Mouse (Mus musculus): ENCODE results near the gene Nrxn1.

The Nrxn1 gene

DNA sequence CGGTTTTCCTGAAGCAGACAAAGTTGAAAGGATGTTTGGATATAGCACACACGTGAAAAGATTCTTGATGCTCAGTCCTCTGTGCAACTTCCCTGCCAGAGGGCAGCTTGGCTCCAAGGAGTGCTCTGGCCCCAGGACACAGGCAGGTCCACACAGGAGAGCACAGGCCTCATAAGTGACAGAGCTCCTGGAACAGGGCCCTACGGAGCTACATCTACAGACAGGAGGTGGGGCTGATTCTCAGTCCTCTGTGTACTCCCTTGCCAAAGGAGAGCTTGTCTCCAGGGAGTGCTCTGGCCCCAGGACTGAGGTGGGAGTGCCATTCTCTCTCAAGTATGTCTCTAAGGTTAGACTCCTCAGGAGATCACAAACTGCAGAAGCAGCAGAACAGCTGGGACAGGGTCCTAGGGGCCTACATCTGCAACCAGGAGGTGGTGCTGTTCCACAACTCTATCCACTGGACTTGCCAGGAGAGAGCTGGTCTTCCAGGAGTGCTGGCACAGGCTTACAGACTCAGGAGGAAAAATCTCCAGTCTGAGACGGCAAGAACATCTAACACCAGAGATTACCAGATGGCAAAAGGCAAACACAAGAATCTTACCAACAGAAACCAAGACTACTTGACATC is 129.9 kb downstream of the Nrxn1 start:
- DNase-seq (ENCODE audit: low spot score) = no peak

DNA sequence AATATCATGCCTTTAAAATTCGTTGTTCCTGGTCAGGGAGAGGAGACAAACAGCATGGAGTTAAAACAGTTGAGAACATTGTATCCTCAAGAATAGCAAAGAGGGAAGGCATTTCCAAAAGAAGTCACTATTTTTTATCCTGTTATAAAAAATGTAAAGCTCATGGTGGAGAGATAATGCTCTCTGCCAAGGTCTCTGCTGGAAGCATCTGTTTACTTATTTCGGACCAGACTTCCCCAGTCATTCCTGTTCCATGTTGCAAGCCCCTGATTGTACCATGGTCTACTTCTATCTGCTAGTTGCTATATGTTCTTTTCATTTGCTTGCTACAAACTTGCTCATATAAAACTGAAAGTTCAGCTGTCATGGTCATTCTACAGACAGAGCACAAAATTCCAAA is 137.7 kb downstream of the Nrxn1 start:
- DNase-seq (ENCODE audit: low spot score) = no peak

DNA sequence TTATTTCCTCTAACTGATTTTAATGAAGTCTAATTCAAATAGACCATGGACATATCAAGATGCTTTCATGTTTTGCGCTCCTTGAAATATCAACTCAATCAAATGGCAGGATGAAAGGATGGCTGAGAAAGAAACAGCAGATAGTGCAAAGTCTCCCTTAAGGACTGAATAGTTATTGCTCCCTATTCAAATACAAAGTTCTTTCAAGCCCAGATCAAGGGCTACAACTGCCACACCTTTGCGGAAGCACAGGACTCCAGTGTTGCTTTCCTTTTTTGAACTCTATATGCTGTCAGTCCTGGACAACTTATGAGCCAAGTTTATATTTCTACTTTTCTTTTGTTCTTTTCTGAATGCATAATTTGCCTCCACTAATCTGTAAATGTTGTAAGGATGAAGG is 157.9 kb downstream of the Nrxn1 start:
- no peak for DNase-seq (ENCODE audit: low spot score)

DNA sequence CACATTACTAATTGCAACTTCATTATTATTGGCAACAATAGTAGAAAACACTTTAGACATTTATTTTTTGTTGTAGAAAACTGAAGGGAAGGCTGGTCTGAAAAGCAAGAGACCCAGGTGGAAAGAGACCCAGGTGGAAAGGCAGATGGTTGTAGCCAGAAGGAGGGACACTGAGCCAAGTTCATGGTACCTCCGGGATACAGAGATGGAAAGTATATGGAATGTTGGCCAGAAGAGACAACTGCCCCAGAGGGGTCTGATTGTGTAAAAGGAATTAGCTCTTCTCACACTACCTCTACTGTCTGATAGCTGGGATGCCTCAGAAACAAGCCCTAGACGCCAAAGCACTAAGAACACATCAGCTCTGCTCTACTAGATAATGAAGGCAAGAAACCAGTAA is 179.6 kb downstream of the Nrxn1 start:
- no peak for DNase-seq (ENCODE audit: low spot score)

DNA sequence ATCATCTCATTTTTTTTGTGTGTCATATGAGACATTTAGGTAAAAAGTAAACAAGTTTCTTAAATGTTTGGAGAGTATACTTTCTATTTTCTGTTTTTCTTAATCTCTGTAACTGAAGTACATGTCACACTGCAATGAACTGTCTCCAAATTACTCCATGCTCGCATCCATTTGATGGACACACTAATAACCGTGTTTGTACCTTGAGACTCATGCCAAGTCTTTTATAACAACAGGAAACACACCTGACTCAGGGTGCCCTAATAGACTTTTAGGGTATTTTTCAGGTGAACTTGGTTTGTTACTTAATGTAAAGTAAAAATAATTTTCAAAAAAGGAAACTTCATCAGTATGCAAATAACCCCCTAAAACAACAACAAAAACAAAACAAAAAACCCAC is 180.1 kb downstream of the Nrxn1 start:
- no peak for DNase-seq (ENCODE audit: low spot score)

DNA sequence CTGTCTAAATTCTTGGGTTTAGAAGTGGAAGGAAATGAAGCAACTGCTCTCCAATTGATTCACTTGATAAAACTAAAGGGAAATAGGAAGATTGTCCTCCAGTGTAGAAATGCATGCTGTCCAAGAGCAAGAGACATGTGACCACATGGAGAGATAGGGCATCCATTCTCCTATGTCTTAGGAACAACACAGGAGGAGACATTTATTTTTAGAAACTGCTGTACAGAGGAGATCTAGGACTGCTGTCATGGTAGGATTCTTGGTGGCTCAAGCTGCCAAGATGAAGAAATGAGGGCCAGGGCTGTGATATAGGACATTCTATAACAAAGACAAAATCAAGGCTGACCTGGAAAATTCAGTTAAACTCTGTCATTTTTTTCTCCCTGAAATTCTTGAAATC is 180.5 kb downstream of the Nrxn1 start:
- no peak for DNase-seq (ENCODE audit: low spot score)

DNA sequence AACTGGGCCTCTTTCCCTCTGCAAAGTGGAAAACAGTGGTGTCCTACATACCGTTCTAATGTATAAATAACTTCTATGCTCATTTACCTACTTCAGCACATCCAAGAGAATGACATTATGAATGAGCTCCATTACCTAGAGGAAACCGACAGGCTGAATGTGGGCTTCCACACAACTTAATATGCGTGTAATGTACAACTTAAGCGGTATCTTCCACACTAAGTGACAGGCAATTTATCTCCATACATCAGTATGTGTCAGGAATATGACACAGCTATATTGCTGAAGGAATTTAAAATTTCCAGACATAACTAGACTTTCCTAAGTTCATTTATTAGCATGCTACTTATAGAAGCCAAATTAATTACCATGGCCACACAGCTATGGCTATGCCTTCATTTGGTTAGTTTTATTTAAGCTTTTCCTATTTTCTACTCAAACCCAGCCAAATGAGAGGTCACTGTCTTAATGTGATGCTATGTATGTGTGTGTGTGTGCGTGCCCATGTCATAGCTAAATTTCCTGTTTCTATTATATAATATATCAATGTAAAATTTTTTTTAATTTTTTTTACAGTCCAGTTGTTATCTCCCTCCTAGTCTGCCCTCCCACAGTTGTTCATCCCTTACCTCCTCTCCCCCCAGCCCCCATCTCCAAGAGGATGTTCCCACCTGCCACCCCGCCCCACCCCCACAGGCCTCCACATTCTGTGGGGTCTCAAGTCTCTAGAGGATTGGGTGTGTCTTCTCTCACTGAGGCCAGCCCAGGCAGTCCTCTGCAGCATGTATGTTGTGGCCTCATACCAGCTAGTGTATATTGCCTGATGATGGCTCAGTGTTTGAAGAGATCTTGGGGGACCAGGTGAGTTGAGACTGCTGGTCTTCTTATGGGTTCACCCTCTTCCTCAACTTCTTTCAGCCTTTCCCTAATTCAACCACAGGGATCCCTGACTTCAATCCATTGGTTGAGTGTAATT is 186.5 kb downstream of the Nrxn1 start:
- DNase-seq (ENCODE audit: low spot score) = no peak

DNA sequence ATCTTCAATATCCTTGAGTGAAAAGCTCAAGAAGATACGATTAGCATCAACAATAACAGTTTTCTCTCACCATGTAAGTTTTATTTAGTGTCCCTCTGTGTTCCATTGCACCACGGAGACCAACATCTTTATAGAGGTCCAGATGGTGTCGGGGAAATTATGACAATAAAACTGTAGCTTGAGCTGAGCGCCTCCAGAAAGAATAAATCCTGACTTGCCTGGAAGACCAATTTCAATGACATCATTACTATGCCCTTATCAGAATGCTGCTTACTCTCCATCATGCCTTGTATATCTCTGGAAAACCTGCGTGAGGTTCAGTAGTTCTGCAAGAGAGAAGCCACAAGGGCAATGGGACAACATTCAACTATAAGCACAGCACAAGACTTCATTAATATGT is 187.7 kb downstream of the Nrxn1 start:
- no peak for DNase-seq (ENCODE audit: low spot score)

DNA sequence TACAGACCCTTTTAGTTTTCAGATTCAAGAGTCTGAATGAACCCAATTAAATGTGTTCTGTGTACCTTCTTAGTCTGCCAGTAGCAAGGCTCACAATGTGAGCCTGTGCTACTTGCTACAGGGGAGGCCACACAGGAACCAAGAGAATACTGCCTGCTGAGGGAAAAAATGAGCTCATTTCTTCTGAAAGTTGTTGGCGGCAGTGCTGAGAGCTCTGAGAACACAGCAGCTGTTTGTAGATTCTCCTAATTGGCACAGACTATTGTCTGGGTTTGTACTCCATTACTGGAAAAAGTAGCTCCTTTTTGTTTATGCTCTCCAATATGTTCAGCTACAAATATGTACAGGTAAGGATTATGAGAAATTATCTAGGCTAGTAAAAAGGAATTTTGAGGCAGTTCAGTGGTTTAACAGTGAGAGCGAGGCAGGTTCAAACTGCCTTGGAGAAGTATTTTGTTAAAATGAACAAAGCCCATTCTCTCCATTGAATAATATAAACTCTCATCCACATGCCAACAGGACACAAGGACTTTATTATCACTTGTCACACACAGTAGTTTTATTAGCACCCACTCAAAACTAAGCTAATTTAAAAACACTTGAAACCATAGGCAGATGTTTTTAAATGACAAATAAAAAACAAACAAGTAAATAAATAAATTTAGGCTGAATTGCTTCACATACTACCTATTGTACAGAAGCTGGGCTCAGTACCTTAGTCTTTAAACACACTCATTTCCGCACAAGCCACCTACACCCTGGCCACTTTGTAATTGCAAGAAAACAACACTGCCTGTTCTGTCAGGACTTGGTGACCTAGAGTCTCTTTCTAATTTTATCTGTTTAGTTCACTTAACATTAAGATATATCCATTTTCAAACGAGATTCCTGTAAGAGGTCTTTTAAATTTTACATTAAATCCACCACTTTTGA is 200.3 kb downstream of the Nrxn1 start:
- no peak for DNase-seq (ENCODE audit: low spot score)

DNA sequence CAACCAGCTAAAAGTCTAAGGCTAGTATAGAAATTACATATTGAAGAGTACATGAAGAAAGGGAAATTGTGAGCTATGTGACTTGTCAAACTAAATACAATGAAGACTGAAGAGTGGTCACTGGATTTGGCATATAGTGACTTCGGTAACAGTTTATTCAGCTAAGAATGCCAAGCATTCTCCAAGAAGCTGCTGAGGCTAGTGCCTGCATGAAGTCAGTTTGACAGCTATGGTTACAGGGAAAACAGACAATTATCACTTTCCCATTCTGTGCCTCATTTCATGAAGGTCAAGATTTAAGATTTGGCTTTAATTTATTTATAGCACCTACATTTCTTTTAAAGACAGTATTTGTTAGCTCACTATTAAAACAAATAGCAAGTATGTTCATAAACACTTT is 201.2 kb downstream of the Nrxn1 start:
- no peak for DNase-seq (ENCODE audit: low spot score)

DNA sequence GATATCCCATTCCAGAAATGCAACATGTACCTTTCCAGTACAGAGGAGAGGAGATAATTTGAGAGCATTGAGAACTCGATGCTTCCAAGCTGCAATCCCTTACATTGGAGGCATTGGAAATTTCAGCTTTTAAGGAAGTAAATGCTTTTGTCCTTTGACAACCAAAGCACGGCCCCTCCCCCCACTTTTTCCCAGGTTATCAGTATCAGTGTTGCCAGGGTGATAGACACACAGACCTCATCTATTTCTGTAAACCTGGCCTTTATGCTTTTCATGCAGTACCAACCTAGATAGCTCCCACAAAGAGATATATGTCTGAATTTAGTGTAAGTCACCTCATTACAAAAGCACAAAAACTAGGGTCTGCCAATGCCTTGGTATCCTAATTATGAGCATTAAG is 235.6 kb downstream of the Nrxn1 start:
- no peak for DNase-seq (ENCODE audit: low spot score)

DNA sequence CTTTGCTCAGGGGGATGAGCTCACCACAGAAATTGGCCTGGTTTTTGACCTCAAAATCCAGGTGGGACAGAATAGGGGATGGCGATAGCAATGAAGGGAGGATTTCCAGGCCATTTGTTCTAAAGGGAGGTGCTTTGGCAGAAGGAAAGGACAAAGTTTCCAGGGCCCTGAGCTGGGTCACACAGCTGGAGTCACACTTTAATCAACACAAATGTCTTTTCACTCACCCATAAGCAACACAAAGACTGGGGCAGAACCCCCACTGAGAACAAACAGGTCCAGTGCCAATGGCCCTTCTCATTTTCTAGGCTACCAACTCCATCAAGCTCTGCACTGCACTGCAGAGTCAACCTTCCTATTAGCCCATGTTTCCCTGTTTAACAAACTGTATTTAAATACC is 249.0 kb downstream of the Nrxn1 start:
- DNase-seq (ENCODE audit: low spot score) = no peak

DNA sequence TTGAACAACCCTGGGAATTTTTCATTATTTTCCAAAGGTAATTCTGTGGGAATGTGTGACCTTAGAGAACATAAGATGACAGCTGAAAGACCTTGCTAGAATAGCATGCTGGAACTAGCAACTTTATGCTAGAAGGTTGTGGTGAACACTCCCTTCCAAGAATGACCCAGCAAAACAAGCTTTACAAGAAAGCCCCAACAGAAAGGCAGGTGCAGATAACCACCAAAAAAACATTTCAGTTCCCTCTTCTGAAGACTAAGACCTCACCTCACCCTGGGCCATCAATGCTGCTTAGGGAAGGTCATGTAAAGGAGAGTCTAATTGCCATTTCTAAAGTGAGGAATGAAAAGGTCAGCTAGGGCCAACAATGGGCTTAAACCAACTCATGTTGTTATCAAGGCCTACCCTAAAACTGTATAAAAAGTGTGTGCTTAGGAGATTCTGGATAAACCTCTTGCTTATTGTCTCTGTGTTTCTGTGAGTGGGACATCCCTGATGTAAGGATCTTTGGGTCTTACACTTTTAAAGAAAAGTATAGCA is 249.7 kb downstream of the Nrxn1 start:
- no peak for DNase-seq (ENCODE audit: low spot score)

DNA sequence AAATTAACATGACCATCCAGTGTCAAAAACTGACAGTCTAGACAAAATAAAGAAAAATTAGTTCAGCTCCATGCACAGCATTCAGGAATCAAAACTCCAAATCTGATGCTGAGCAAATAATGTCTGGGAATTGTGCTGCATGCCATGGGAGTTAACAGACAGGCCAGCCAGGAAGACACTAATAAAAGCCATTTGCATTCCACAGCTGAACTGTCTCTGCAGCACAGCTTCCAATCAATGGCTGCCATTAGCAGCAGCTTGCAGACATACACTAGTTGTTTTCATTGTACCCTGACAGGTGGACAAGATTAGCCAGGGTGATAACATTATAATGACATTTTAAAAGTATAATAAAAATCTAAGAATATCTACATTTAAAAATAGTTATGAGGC is 255.9 kb downstream of the Nrxn1 start:
- no peak for DNase-seq (ENCODE audit: low spot score)

DNA sequence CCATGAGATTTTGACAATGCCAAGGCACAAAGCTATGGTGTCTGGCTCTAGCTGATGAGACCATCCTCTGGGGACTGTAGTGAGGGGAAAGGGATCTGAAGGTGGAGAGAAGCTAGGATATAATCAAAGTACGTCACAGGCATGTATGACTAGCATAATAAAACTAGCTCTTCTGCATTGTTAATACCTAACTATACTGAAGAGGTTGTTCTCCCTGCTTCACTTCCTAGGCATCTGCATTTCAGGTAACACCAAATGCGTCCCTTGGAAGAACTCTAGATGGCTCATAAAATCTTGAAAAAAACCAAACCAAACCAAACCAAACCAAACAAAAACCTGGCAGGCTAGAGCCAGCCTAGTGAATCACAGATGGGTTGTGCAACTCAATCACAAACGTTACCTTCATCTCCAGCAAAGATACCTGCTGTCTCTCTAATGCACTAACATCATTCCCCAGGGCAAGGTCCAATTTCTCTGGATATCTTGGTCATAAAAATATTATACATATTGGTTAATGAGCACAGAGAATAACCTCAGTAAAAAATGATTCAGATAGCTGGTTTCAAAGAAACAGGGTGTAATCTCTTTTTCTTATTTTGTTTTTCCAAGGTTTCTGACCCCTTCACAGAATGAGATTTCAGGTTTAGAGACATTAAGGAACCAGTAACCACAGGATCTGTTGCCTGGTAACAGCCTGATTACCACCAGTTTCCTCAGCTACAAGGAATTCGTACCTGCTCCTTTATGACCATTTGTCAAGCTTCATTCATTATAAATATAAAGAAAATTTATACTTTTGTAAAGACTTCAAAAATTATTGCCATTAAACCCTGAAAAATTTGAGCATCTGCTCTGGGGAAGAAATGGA is 256.5 kb downstream of the Nrxn1 start:
- DNase-seq (ENCODE audit: low spot score) = no peak

DNA sequence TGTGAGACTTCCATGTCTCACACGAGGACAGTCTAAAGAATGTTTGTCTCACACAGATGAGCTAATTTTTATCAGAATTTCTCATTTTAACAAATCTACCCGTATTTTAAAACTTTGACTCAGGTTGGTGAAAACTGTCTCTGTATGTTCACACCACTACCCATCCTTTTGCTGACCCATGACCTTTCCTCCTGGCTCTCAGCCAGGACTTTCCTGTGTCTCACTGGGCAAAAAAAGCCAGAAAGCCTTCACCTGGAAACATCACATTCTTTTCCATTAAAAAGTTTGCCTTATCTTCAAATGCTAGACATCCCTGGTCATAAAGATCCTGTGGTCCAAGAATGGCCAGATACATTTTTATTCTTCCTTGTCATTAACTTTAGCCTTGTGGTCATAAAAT is 274.5 kb downstream of the Nrxn1 start:
- no peak for DNase-seq (ENCODE audit: low spot score)

DNA sequence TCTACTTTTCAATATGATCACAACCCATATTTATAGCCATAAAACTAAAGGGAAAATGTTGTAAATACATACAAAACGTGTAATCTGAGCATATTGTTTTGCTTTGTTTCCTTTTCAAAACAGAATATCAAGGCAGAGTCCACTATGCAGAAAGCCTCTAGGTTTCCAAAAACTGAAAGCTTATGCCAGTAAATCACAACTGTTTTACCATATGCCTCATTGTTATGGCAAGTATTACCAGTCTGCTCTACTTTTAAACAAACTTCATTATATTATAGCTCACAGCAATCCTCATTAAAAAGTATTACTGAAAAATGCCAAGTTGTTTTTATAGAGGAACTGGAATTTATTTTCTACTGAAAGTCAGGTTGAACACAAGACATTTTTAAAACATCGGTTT is 275.0 kb downstream of the Nrxn1 start:
- no peak for DNase-seq (ENCODE audit: low spot score)

DNA sequence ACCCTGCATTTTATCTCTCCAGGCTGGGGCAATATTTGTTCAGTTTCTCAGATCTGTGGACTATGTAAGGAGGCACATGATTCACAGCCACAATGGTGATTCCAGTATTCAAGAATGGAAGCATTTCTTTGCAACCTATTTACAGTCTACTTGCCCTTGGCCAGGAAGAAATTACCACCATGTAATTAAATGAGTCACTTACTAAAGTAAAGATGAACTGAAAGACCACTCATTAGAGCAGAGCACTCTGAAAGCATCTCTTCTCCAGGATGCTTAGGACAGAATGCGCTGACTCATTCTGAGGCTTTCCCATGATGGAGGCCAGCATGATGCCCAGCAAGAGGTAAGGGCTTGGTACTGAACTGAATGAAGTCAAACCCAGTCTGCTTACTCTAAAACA is 277.6 kb downstream of the Nrxn1 start:
- no peak for DNase-seq (ENCODE audit: low spot score)

DNA sequence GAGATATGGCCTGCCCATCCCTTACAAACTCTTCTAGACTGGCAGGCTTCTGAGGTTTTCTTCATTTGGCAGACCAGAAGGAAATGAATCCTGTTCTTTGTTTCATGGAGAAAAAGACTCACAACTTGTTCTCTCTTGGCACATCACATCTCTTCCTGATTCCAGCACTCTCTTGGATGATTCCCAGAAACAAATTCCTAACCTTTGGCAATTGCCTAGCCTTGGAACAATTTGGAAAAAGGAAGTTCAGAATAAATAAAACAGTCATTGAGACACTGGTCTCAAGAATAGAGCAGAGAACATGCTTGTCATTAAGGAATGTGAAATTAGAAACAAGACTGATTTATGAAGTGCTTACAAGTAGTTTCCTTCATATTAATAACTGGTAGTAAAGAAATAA is 279.1 kb downstream of the Nrxn1 start:
- DNase-seq (ENCODE audit: low spot score) = no peak

DNA sequence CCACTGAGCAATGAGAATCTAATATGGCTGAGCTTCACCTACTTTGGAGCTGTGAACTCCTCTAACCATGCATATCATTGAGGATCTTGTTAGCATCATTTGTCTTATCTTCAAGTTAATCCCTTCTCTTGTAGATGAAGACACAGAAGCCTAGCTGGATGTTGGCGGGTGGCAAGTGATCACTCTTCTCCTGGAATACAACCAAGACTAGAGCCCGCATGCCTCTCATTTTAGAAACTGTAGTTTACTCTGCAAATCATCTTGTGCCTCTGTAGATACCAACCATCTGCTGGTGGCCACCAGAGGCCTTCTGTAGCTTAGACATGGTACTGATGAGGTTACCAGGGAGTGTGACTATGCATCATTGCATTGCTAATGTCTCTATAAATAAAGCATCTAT is 280.4 kb downstream of the Nrxn1 start:
- no peak for DNase-seq (ENCODE audit: low spot score)
